ENCODE assay signal across 9 mouse cellular contexts in genomic region chr9:56795721-56796655, GRCm38 (mm10). TPM values are rescaled to one million over a fixed set of nuclear protein-coding genes. Genes with fewer than 3 reads are reported as not detected.
DNase-seq lines count a peak whose midpoint lies in the region; ATAC-seq lines count a peak whose summit lies in the region.
"Had no signal": no experiment of that assay in that cellular context is flagged by ENCODE, and none has a peak within 500 bp of the region (broad histone marks: within the 10 kb centered on the region; RNA-seq: fewer than 3 reads in every experiment).

Gene Lingo1, minus strand, starts transcription at chr9:56796468.

- peak within 1 kb of the TSS; percentile 89 for H3K27ac ChIP-seq in neural tube, embryonic 13.5 days (replicated peaks)

- peaks cover 84% of the 10 kb centered on the region for H3K27me3 ChIP-seq in neural tube, embryonic 13.5 days

- H3K36me3 ChIP-seq in neural tube, embryonic 13.5 days: no peaks in the 10 kb centered on the region

- H3K4me3 ChIP-seq in neural tube, embryonic 13.5 days: peak within 1 kb of the TSS; percentile 61
- H3K4me3 ChIP-seq: myocyte had no signal

- H3K9me3 ChIP-seq in neural tube, embryonic 13.5 days: no peaks in the 10 kb centered on the region

- peak; percentile 23 for DNase-seq in kidney, postnatal 10 days
- DNase-seq in kidney, adult 18-20 months: no peak
- peak; percentile 69 for DNase-seq in cerebellum, adult 9-10 months
- peak; percentile 63 to 64 for DNase-seq in frontal cortex, postnatal 14 days (ENCODE audit: low spot score in 2 of 2)
- peak; percentile 58 to 80 for DNase-seq in left cerebral cortex, adult 8-10 months (ENCODE audit: low spot score in 2 of 2)
- DNase-seq in spleen, adult 18-20 months: no peak

- H3K9ac ChIP-seq in neural tube, embryonic 13.5 days: peak within 1 kb of the TSS; percentile 80

- peak; percentile 81 for ATAC-seq in neural tube, embryonic 13.5 days (ENCODE audit: low read depth)
- ATAC-seq in CD4-positive, CD25-positive, alpha-beta regulatory T cell, adult 4 months: no peak

- peak within 1 kb of the TSS; percentile 78 for H3K4me2 ChIP-seq in neural tube, embryonic 13.5 days

- under 1% methylated on average over 79 of the region's 88 CpGs for WGBS in neural tube, embryonic 13.5 days

- H3K4me1 ChIP-seq in neural tube, embryonic 13.5 days (replicated peaks): peaks cover 47% of the 10 kb centered on the region

RNA-seq across cellular contexts. Expression of gene Lingo1, which starts in this region (rescaled TPM):
- total RNA-seq in left cerebral cortex, adult 8-10 months (2022): 100 to 1,000 TPM; 330 to 366 (median 356) TPM
- polyA plus RNA-seq in neural tube, embryonic 13.5 days (2015; fragmentation: Nextera tagmentation; extraction: Ambion mirVana): 55.7 and 59.4 TPM in 2 replicates
- polyA plus RNA-seq in CD4-positive, CD25-positive, alpha-beta regulatory T cell, adult 4 months (2017; shearing (Covaris generic)): not detected

Comparison
In these comparisons a context has a peak if more than half of its experiments do, and no peak if none do; other contexts are left out.
1. RNA of gene Lingo1 (polyA plus RNA-seq): 55.7 to 59.4 TPM in neural tube, embryonic 13.5 days; not detected in CD4-positive, CD25-positive, alpha-beta regulatory T cell, adult 4 months; every median in the first group is over 10 times any median in the second.
2. DNase-seq: peak in kidney, postnatal 10 days (single experiment), cerebellum, adult 9-10 months (single experiment), frontal cortex, postnatal 14 days (2 of 2) and left cerebral cortex, adult 8-10 months (2 of 2); none in kidney, adult 18-20 months (single experiment) and spleen, adult 18-20 months (0 of 2).